Mouse (Mus musculus) lung, postnatal 0 days (tissue): Measurements from ENCODE around the gene BC107364. TPM values are rescaled to one million over a fixed set of nuclear protein-coding genes. Genes with fewer than 3 reads are reported as not detected.
"Not testable (repeated sequence)": the region's sequence is repeated elsewhere in the genome, so short reads cannot be mapped to it uniquely, and the experiment has no call there.

Source experiments
- ATAC-seq: fragments of 200-750 bp; cut with Nextera tagmentation; 2 replicates; pipeline ENCODE4 v1.8.0; 2017; ENCODE audit warnings: moderate library complexity
- DNase-seq: peaks from one replicate; pipeline ENCODE4 v3.0.0-alpha.2; 2016; ENCODE audit warnings: low spot score
- H3K27ac ChIP-seq: fragments of 300-500 bp; sonication (generic); 2 replicates; pipeline ENCODE4 v1.5.1; 2014; ENCODE audit warnings: antibody characterized with exemption, mild to moderate bottlenecking, low read length, mixed read lengths
- H3K27me3 ChIP-seq: fragments of 300-500 bp; sonication (generic); replicated peaks from 2 replicates; pipeline ENCODE4 v1.6.1; 2014; ENCODE audit warnings: low read length, mixed read lengths; ENCODE audit not compliant: insufficient read depth
- H3K36me3 ChIP-seq: fragments of 300-500 bp; sonication (generic); 2 replicates; pipeline ENCODE4 v1.6.1; 2014; ENCODE audit warnings: low read length, mixed read lengths; ENCODE audit not compliant: insufficient read depth
- H3K4me1 ChIP-seq: fragments of 300-500 bp; sonication (generic); 2 replicates; pipeline ENCODE4 v1.6.1; 2014; ENCODE audit warnings: antibody characterized with exemption, low read depth, low read length, mixed read lengths; ENCODE audit not compliant: insufficient read depth
- H3K4me2 ChIP-seq: fragments of 300-500 bp; sonication (generic); replicated peaks from 2 replicates; pipeline ENCODE4 v1.6.1; 2014; ENCODE audit warnings: low read depth, mild to moderate bottlenecking, low read length, moderate library complexity, mixed read lengths
- H3K4me3 ChIP-seq: fragments of 300-500 bp; sonication (generic); 2 replicates; pipeline ENCODE4 v1.5.1; 2014; ENCODE audit warnings: low read depth, low read length
- H3K9ac ChIP-seq: fragments of 300-500 bp; sonication (generic); replicated peaks from 2 replicates; pipeline ENCODE4 v1.6.1; 2014; ENCODE audit warnings: low read depth, mild to moderate bottlenecking
- H3K9me3 ChIP-seq: fragments of 300-500 bp; sonication (generic); 2 replicates; pipeline ENCODE4 v1.6.1; 2016; ENCODE audit warnings: low read length, mixed read lengths
- CTCF ChIP-seq: IDR thresholded peaks from 2 replicates; pipeline ENCODE4 v1.5.1; 2016; ENCODE audit warnings: antibody characterized with exemption, mild to moderate bottlenecking
- EP300 ChIP-seq: IDR thresholded peaks from 2 replicates; pipeline ENCODE4 v1.6.1; 2016; ENCODE audit warnings: antibody characterized with exemption, mild to moderate bottlenecking, control low read depth
- WGBS: fragments of 180-500 bp; shearing (Covaris S2); extraction: QIAGEN DNeasy Blood & Tissue Kit; methylation state at CpG from one replicate; pipeline ENCODE4 v1.1.7; 2014; 5-methylcytosine and 5-hydroxymethylcytosine counted together
- polyA plus RNA-seq: library from polyadenylated mRNA; unstranded; fragments of >200 nt; fragmentation: Nextera tagmentation; extraction: Ambion mirVana; gene quantifications from 2 replicates; pipeline ENCODE4 v1.2.1, GENCODE M21; 2015

The BC107364 gene
- polyA plus RNA-seq, 1 experiment from 2014 or later, result 0.12 TPM

DNA sequence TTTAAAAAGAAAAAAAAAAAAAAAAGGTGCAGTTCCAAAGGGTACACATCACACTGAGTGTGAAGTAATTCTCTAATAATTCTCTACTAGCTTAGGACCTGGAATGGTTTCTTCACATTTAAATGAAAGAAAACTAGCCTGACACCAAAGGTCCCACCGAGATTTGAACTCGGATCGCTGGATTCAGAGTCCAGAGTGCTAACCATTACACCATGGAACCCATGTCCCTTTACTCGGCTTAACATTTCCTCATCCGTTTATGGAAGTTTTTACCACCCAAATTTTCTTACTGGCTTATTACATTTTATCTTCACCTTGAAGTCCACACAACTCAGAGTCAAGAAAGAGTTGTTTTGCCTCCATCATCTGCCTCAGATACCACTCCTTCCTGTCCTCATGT is 53.2 kb downstream of the BC107364 start:
- DNase-seq, result no peak
- WGBS, result 7% methylated on average over 5 of the region's 5 CpGs
- H3K27me3 ChIP-seq, result peaks cover 63% of the 10 kb centered on the region

DNA sequence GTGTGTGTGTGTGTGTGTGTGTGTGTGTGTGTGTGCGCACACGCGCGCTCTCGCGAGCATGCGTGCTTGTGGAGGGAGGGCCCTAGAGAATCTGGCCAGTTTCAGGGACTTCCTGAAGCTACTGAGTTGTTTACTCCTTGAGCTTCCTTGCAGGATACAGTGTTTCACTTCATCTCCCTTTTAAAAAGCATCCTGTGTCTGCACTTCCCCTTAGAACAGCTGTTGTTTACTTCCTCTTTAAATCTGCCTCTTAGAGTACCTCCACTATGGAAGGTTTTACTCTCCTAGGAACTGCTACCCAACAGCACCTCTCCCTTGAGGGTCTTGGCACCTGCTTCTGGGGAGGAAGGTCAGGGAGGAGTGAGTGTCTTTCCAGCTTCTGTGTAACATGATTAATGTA is 55.2 kb downstream of the BC107364 start:
- WGBS, result 82% methylated on average over 7 of the region's 7 CpGs
- Histone ChIP-seq H3K27me3 (peaks cover 46% of the 10 kb centered on the region), H3K9me3 (no peaks in the 10 kb centered on the region), H3K4me2 (no peak overlapping the region), H3K27ac (no peak overlapping the region), H3K4me3 (no peak overlapping the region), H3K9ac (no peak overlapping the region), H3K4me1 (no peaks in the 10 kb centered on the region), H3K36me3 (no peaks in the 10 kb centered on the region)
- no peak for TF ChIP-seq CTCF
- no peak for ATAC-seq
- no peak for DNase-seq

More for the DNA sequence above, 53.2 kb downstream of the BC107364 start:
- no peak for TF ChIP-seq EP300
- TF ChIP-seq CTCF, result no peak
- Histone ChIP-seq H3K4me1 (no peaks in the 10 kb centered on the region), H3K27ac (no peak overlapping the region), H3K4me2 (no peak overlapping the region), H3K36me3 (no peaks in the 10 kb centered on the region), H3K9me3 (no peaks in the 10 kb centered on the region), H3K4me3 (no peak overlapping the region), H3K9ac (no peak overlapping the region)
- no peak for ATAC-seq

DNA sequence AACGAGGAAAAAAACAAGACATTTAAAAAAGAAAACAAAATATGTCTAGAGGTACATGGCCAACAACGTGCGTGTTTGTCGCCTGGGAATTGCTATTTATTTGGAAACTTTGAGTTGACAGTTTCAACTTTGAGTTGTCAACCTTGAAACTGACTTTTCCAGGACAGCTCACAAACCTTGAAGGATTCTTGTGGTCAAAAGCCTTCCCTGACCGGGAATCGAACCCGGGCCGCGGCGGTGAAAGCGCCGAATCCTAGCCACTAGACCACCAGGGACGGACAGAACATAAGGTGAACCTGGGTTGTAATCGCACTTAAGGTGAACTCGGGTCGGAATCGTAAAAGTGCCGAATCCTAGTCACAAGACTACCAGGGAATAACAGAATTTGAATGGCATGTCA is 64.9 kb downstream of the BC107364 start:
- ATAC-seq, H3K36me3 ChIP-seq, H3K4me3 ChIP-seq, H3K4me1 ChIP-seq, DNase-seq, H3K27ac ChIP-seq, H3K4me2 ChIP-seq, H3K9ac ChIP-seq, H3K27me3 ChIP-seq, H3K9me3 ChIP-seq: not testable (repeated sequence)
- no CpG with 5 or more reads among the region's 18 CpGs for WGBS

Other genes with a start within 250 kb of the BC107364 start
- 50.1 and 51.1 TPM in 2 replicates for gene Bola1, start 232.6 kb downstream of the BC107364 start, polyA plus RNA-seq
- gene Hist2h2ab, start 232.4 kb downstream of the BC107364 start, polyA plus RNA-seq, result 0.31 TPM in 1 of 2 replicates, not detected in the other
- 3.0 and 3.6 TPM in 2 replicates for gene Hist2h2ac, start 231.4 kb downstream of the BC107364 start, polyA plus RNA-seq
- 2.3 and 4.0 TPM in 2 replicates for gene Hist2h2be, start 231.2 kb downstream of the BC107364 start, polyA plus RNA-seq
- 1.8 and 2.2 TPM in 2 replicates for gene Hist2h3c2, start 213.2 kb downstream of the BC107364 start, polyA plus RNA-seq
- gene Hist2h2aa2, start 212.0 kb downstream of the BC107364 start, polyA plus RNA-seq, result 168 and 196 TPM in 2 replicates
- gene Hist2h2aa1, start 206.8 kb downstream of the BC107364 start, polyA plus RNA-seq, result 56.2 and 60.0 TPM in 2 replicates
- gene Hist2h3c1, start 205.6 kb downstream of the BC107364 start, polyA plus RNA-seq, result 0.77 TPM in 1 of 2 replicates, not detected in the other
- 9.7 and 9.8 TPM in 2 replicates for gene Hist2h4, start 189.0 kb downstream of the BC107364 start, polyA plus RNA-seq
- gene Hist2h3b, start 183.7 kb downstream of the BC107364 start, polyA plus RNA-seq, result 12.5 and 12.9 TPM in 2 replicates
- gene Hist2h2bb, start 182.6 kb downstream of the BC107364 start, polyA plus RNA-seq, result 0.48 and 2.9 TPM in 2 replicates
- 4.7 and 5.3 TPM in 2 replicates for gene Fcgr1, start 158.3 kb downstream of the BC107364 start, polyA plus RNA-seq
- gene Hfe2, start 72.9 kb upstream of the BC107364 start, polyA plus RNA-seq, result 0.27 and 0.35 TPM in 2 replicates
- 468 and 502 TPM in 2 replicates for gene Txnip, start 105.7 kb upstream of the BC107364 start, polyA plus RNA-seq
- gene Gm16253, start 124.7 kb upstream of the BC107364 start, polyA plus RNA-seq, result 0.73 and 0.78 TPM in 2 replicates
- 36.7 and 43.2 TPM in 2 replicates for gene Polr3gl, start 141.9 kb upstream of the BC107364 start, polyA plus RNA-seq
- gene Ankrd34a, start 144.3 kb upstream of the BC107364 start, polyA plus RNA-seq, result 0.18 and 0.37 TPM in 2 replicates
- 5.4 TPM in 2 replicates for gene Lix1l, start 148.8 kb upstream of the BC107364 start, polyA plus RNA-seq
- 90.3 and 91.4 TPM in 2 replicates for gene Rbm8a, start 177.6 kb upstream of the BC107364 start, polyA plus RNA-seq
- gene Pex11b, start 183.1 kb upstream of the BC107364 start, polyA plus RNA-seq, result 49.8 and 56.6 TPM in 2 replicates
- gene Gm42957, start 183.2 kb upstream of the BC107364 start, polyA plus RNA-seq, result not detected in 2 replicates
- gene Itga10, start 193.3 kb upstream of the BC107364 start, polyA plus RNA-seq, result 0.31 TPM in 2 replicates
- gene Ankrd35, start 217.8 kb upstream of the BC107364 start, polyA plus RNA-seq, result 0.42 and 0.44 TPM in 2 replicates
- 26.9 and 31.1 TPM in 2 replicates for gene Pias3, start 244.1 kb upstream of the BC107364 start, polyA plus RNA-seq